Mouse (Mus musculus) limb, embryonic 15.5 days (tissue): ENCODE measurements around the gene Cd300lg. TPM values are rescaled to one million over a fixed set of nuclear protein-coding genes. Genes with fewer than 3 reads are reported as not detected.

Experiments
- ATAC-seq: fragments of 200-750 bp; cut with Nextera tagmentation; 2 replicates; pipeline ENCODE4 v1.8.0; 2017; ENCODE audit warnings: low read depth, moderate TSS enrichment; ENCODE audit not compliant: insufficient number of reproducible peaks, low FRiP score, low TSS enrichment
- H3K27ac ChIP-seq: fragments of 300-500 bp; sonication (generic); 2 replicates; pipeline ENCODE4 v1.5.1; 2015; ENCODE audit warnings: moderate library complexity, mild to moderate bottlenecking, inconsistent platforms
- H3K27me3 ChIP-seq: fragments of 300-500 bp; sonication (generic); 2 replicates; pipeline ENCODE4 v1.6.1; 2015; ENCODE audit warnings: inconsistent platforms
- H3K36me3 ChIP-seq: fragments of 300-500 bp; sonication (generic); 2 replicates; pipeline ENCODE4 v1.6.1; 2015; ENCODE audit warnings: inconsistent platforms
- H3K4me1 ChIP-seq: fragments of 300-500 bp; sonication (generic); 2 replicates; pipeline ENCODE4 v1.6.1; 2015; ENCODE audit warnings: inconsistent platforms
- H3K4me2 ChIP-seq: fragments of 300-500 bp; sonication (generic); 2 replicates; pipeline ENCODE4 v1.6.1; 2015; ENCODE audit warnings: mild to moderate bottlenecking, inconsistent platforms
- H3K4me3 ChIP-seq: fragments of 300-500 bp; sonication (generic); 2 replicates; pipeline ENCODE4 v1.5.1; 2015; ENCODE audit warnings: mild to moderate bottlenecking, inconsistent platforms
- H3K9ac ChIP-seq: fragments of 300-500 bp; sonication (generic); 2 replicates; pipeline ENCODE4 v1.6.1; 2015; ENCODE audit warnings: inconsistent platforms
- H3K9me3 ChIP-seq: fragments of 300-500 bp; sonication (generic); 2 replicates; pipeline ENCODE4 v1.6.1; 2016; ENCODE audit warnings: inconsistent platforms
- WGBS: fragments of 180-500 bp; shearing (Covaris S2); methylation state at CpG from one replicate; pipeline ENCODE4 v1.1.7; 2015; 5-methylcytosine and 5-hydroxymethylcytosine counted together
- polyA plus RNA-seq: library from polyadenylated mRNA; unstranded; fragments of >200 nt; fragmentation: Nextera tagmentation; extraction: Ambion mirVana; gene quantifications from 2 replicates; pipeline ENCODE4 v1.2.1, GENCODE M21; 2015

The Cd300lg gene
- polyA plus RNA-seq, 1 experiment from 2014 or later, result 2.2 TPM

GRCm38 (mm10) chr11:102010140-102010539, 31.2 kb upstream of the Cd300lg start:
- peaks cover 10% of the 10 kb centered on the region; the same call in 1 of the 2 replicates for H3K4me1 ChIP-seq
- no peak overlapping the region for H3K4me2 ChIP-seq
- no peak overlapping the region for H3K9ac ChIP-seq
- 33% methylated on average over 13 of the region's 13 CpGs for WGBS
- no peak overlapping the region for H3K4me3 ChIP-seq
- H3K27me3 ChIP-seq, result no peaks in the 10 kb centered on the region
- H3K27ac ChIP-seq, result no peak overlapping the region
- no peak for ATAC-seq
- H3K36me3 ChIP-seq, result peaks cover 22% of the 10 kb centered on the region
- no peaks in the 10 kb centered on the region for H3K9me3 ChIP-seq

GRCm38 (mm10) chr11:102011510-102011909, 29.8 kb upstream of the Cd300lg start:
- Histone ChIP-seq H3K27ac (no peak overlapping the region), H3K27me3 (no peaks in the 10 kb centered on the region), H3K4me3 (no peak overlapping the region), H3K9ac (no peak overlapping the region), H3K9me3 (no peaks in the 10 kb centered on the region), H3K36me3 (peaks cover 19% of the 10 kb centered on the region), H3K4me1 (peaks cover 10% of the 10 kb centered on the region; the same call in 1 of the 2 replicates), H3K4me2 (no peak overlapping the region)
- WGBS, result 65% methylated on average over 8 of the region's 8 CpGs
- ATAC-seq, result no peak

- peaks cover 11% of the 10 kb centered on the region for H3K36me3 ChIP-seq
- peaks cover 10% of the 10 kb centered on the region; the same call in 1 of the 2 replicates for H3K4me1 ChIP-seq
- WGBS, result 86% methylated on average over 8 of the region's 8 CpGs
- H3K27ac ChIP-seq, result no peak overlapping the region
- H3K4me3 ChIP-seq, result no peak overlapping the region
- no peaks in the 10 kb centered on the region for H3K27me3 ChIP-seq
- no peak for ATAC-seq
- no peak overlapping the region for H3K9ac ChIP-seq
- no peak overlapping the region for H3K4me2 ChIP-seq
- no peaks in the 10 kb centered on the region for H3K9me3 ChIP-seq
These were observed 28.1 kb upstream of the Cd300lg start for GRCm38 (mm10) chr11:102013201-102013600.

DNA sequence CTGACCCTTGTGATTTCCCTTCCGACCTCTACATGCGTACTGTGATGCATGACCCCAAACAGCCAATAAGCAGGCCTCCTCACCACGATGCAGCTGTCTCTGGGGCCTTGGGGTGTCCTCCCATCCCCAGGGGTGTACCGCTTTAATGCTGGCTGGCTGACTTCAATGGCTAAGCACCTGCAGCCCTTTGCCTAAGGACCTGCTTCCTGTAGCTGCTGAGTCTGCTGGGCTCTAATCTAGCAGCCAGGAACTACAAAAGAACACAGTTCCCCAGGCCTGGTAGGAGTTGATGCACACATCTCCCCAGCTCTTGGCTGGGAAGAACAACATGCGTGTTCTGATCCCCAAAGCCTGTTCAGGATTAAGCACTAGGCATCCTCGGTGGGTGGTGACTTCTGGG, 25.8 kb upstream of the Cd300lg start:
- Histone ChIP-seq H3K4me3 (no peak overlapping the region), H3K9ac (no peak overlapping the region), H3K4me2 (no peak overlapping the region), H3K27me3 (no peaks in the 10 kb centered on the region), H3K27ac (no peak overlapping the region), H3K36me3 (peaks cover 9% of the 10 kb centered on the region), H3K9me3 (no peaks in the 10 kb centered on the region), H3K4me1 (peaks cover under 1% of the 10 kb centered on the region; the same call in 1 of the 2 replicates)
- WGBS, result 64% methylated on average over 6 of the region's 6 CpGs
- ATAC-seq, result no peak

GRCm38 (mm10) chr11:102016136-102016535, 25.2 kb upstream of the Cd300lg start:
- no peak overlapping the region for H3K9ac ChIP-seq
- no peaks in the 10 kb centered on the region for H3K9me3 ChIP-seq
- 91% methylated on average over 1 of the region's 1 CpGs for WGBS
- ATAC-seq, result no peak
- no peak overlapping the region for H3K4me3 ChIP-seq
- no peak overlapping the region for H3K27ac ChIP-seq
- H3K4me1 ChIP-seq, result no peaks in the 10 kb centered on the region
- no peaks in the 10 kb centered on the region for H3K27me3 ChIP-seq
- no peak overlapping the region for H3K4me2 ChIP-seq
- peaks cover 9% of the 10 kb centered on the region for H3K36me3 ChIP-seq

GRCm38 (mm10) chr11:102019736-102020135, 21.6 kb upstream of the Cd300lg start:
- no peaks in the 10 kb centered on the region for H3K9me3 ChIP-seq
- H3K4me3 ChIP-seq, result no peak overlapping the region
- ATAC-seq, result no peak
- H3K27ac ChIP-seq, result no peak overlapping the region
- H3K4me1 ChIP-seq, result no peaks in the 10 kb centered on the region
- 84% methylated on average over 9 of the region's 9 CpGs for WGBS
- H3K27me3 ChIP-seq, result no peaks in the 10 kb centered on the region
- H3K9ac ChIP-seq, result no peak overlapping the region
- H3K4me2 ChIP-seq, result no peak overlapping the region
- H3K36me3 ChIP-seq, result 0 out of 2 replicates have a peak, but pooled peaks cover 2% of the 10 kb centered on the region

DNA sequence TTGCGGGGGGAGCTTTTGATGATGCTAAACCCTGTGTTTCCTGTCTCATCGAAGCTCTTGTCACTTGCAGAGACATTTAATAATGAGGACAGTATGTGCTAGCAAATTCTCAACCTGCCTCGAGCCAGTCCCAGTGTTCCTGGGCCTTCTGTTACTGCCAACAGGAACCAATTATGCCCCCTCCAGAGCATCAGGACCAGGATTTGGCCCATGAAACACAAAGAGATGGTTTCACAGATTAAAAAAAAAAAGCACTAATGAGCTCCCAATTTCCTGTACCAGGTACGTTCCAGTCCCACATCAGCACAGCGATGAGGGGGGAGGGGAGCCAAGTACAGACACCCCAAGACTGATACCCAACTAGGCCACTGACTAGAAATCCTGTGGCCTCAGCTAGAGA, 20.1 kb upstream of the Cd300lg start:
- ATAC-seq, result no peak
- Histone ChIP-seq H3K9ac (no peak overlapping the region), H3K36me3 (0 out of 2 replicates have a peak, but pooled peaks cover 2% of the 10 kb centered on the region), H3K4me1 (peaks cover 4% of the 10 kb centered on the region; the same call in 1 of the 2 replicates), H3K27ac (no peak overlapping the region), H3K4me3 (no peak overlapping the region), H3K9me3 (no peaks in the 10 kb centered on the region), H3K4me2 (no peak overlapping the region), H3K27me3 (no peaks in the 10 kb centered on the region)
- WGBS, result 53% methylated on average over 5 of the region's 5 CpGs

- no peaks in the 10 kb centered on the region for H3K27me3 ChIP-seq
- H3K9ac ChIP-seq, result no peak overlapping the region
- H3K9me3 ChIP-seq, result no peaks in the 10 kb centered on the region
- 88% methylated on average over 13 of the region's 13 CpGs for WGBS
- H3K27ac ChIP-seq, result no peak overlapping the region
- no peak for ATAC-seq
- peaks cover 14% of the 10 kb centered on the region for H3K4me1 ChIP-seq
- H3K4me2 ChIP-seq, result no peak overlapping the region
- H3K36me3 ChIP-seq, result 0 out of 2 replicates have a peak, but pooled peaks cover 2% of the 10 kb centered on the region
- no peak overlapping the region for H3K4me3 ChIP-seq
These were observed 17.9 kb upstream of the Cd300lg start for GRCm38 (mm10) chr11:102023406-102023805.

- no peak overlapping the region for H3K9ac ChIP-seq
- ATAC-seq, result no peak
- H3K4me3 ChIP-seq, result no peak overlapping the region
- no peak overlapping the region for H3K27ac ChIP-seq
- no peak overlapping the region for H3K4me2 ChIP-seq
- H3K27me3 ChIP-seq, result no peaks in the 10 kb centered on the region
- no peaks in the 10 kb centered on the region for H3K9me3 ChIP-seq
- H3K4me1 ChIP-seq, result peaks cover 14% of the 10 kb centered on the region
- WGBS, result 81% methylated on average over 6 of the region's 6 CpGs
- 0 out of 2 replicates have a peak, but pooled peaks cover 2% of the 10 kb centered on the region for H3K36me3 ChIP-seq
These were observed 17.1 kb upstream of the Cd300lg start for GRCm38 (mm10) chr11:102024084-102024758.

DNA sequence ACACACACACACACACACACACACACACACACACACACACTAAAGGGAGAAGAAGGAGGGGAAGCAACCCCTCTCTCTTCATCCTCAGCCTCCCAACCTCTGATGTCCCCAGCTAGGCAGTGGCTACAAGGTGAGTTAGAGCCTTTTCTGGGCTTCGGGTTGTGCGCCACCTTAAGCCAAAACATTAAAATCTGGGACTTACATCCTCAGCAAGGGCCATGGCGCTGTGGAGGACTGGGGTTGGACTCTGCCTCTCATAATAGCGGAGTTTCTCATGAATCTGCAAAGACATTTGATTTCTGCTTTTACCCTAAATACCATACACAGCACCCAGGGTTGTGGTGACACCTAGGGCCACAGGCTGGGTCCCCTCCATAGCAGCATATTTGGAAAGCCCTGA, 16.4 kb upstream of the Cd300lg start:
- 80% methylated on average over 4 of the region's 4 CpGs for WGBS
- Histone ChIP-seq H3K9me3 (no peaks in the 10 kb centered on the region), H3K27ac (no peak overlapping the region), H3K4me1 (peaks cover 14% of the 10 kb centered on the region), H3K4me2 (no peak overlapping the region), H3K4me3 (no peak overlapping the region), H3K27me3 (no peaks in the 10 kb centered on the region), H3K9ac (no peak overlapping the region), H3K36me3 (0 out of 2 replicates have a peak, but pooled peaks cover 2% of the 10 kb centered on the region)
- no peak for ATAC-seq

- 46% methylated on average over 7 of the region's 7 CpGs for WGBS
- no peaks in the 10 kb centered on the region for H3K9me3 ChIP-seq
- no peak overlapping the region for H3K27ac ChIP-seq
- H3K36me3 ChIP-seq, result 0 out of 2 replicates have a peak, but pooled peaks cover 2% of the 10 kb centered on the region
- H3K27me3 ChIP-seq, result no peaks in the 10 kb centered on the region
- H3K4me3 ChIP-seq, result peak overlapping the region; percentile 73; the same call in 1 of the 2 replicates
- H3K9ac ChIP-seq, result no peak overlapping the region
- ATAC-seq, result no peak
- H3K4me1 ChIP-seq, result peaks cover 14% of the 10 kb centered on the region
- H3K4me2 ChIP-seq, result no peak overlapping the region
These were observed 16.0 kb upstream of the Cd300lg start for GRCm38 (mm10) chr11:102025354-102025753.

DNA sequence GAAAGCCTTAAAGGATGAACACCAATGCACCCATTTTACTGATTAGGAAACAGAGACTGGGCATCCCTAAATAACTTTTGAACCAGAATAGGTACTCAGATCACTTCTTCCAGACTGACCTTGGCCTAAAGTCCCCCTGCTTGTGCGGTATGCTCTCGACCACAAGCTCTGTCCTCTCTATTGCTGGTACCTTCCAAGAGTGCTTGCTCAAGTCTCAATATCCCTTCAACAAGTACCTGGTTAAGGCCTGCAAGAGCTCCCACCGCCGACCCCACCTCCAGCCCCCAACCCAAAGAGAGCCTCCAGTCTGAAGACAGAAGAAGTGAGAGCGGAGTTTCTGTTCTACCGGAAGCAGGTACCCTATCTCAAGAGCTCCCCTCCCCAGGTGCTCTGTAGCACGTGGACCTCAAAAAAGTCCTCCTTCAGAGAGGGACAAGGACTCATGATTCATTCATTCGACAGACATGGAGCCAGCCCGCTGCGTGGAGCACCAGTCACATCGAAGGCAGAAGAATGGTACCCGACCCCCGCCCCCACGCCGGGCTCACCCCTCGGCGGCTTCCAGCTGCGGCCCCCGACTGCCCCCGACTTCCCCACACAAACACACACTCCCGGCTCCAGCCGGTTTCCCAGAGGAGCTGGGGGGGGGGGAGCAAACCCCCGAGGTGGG, 15.2 kb upstream of the Cd300lg start:
- no peaks in the 10 kb centered on the region for H3K9me3 ChIP-seq
- 3% methylated on average over 23 of the region's 23 CpGs for WGBS
- peaks cover 14% of the 10 kb centered on the region for H3K4me1 ChIP-seq
- peak overlapping the region; percentile 56 for H3K9ac ChIP-seq
- ATAC-seq, result no peak
- no peaks in the 10 kb centered on the region for H3K27me3 ChIP-seq
- no peak overlapping the region for H3K27ac ChIP-seq
- peak overlapping the region; percentile 94 for H3K4me2 ChIP-seq
- peak overlapping the region; percentile 73 for H3K4me3 ChIP-seq
- 0 out of 2 replicates have a peak, but pooled peaks cover 2% of the 10 kb centered on the region for H3K36me3 ChIP-seq
